Mouse (Mus musculus) forebrain, postnatal 0 days (tissue): Measurements from ENCODE around the gene Gart. TPM values are rescaled to one million over a fixed set of nuclear protein-coding genes. Genes with fewer than 3 reads are reported as not detected.
A peak's percentile ranks its signal among the peaks of the same experiment; 100 is the strongest.

Source experiments
- ATAC-seq: fragments of 200-750 bp; cut with Nextera tagmentation; 2 replicates; pipeline ENCODE4 v1.8.0; 2017; ENCODE audit warnings: mild to moderate bottlenecking, moderate library complexity
- DNase-seq: peaks from one replicate; pipeline ENCODE4 v3.0.0-alpha.2; 2015
- H3K27ac ChIP-seq: fragments of 300-500 bp; sonication (generic); 2 replicates; pipeline ENCODE4 v1.5.1; 2014; ENCODE audit warnings: low read depth, mild to moderate bottlenecking, antibody characterized with exemption, low read length, moderate library complexity, mixed read lengths
- H3K27me3 ChIP-seq: fragments of 300-500 bp; sonication (generic); 2 replicates; pipeline ENCODE4 v1.6.1; 2014; ENCODE audit warnings: mild to moderate bottlenecking, low read length, mixed read lengths; ENCODE audit not compliant: insufficient read depth
- H3K36me3 ChIP-seq: fragments of 300-500 bp; sonication (generic); 2 replicates; pipeline ENCODE4 v1.6.1; 2014; ENCODE audit warnings: mild to moderate bottlenecking, moderate library complexity; ENCODE audit not compliant: insufficient read depth
- H3K4me1 ChIP-seq: fragments of 300-500 bp; sonication (generic); 2 replicates; pipeline ENCODE4 v1.6.1; 2014; ENCODE audit warnings: antibody characterized with exemption; ENCODE audit not compliant: insufficient read depth
- H3K4me2 ChIP-seq: fragments of 300-500 bp; sonication (generic); 2 replicates; pipeline ENCODE4 v1.6.1; 2014; ENCODE audit warnings: low read depth, mild to moderate bottlenecking, moderate library complexity
- H3K4me3 ChIP-seq: fragments of 300-500 bp; sonication (generic); 2 replicates; pipeline ENCODE4 v1.5.1; 2014; ENCODE audit warnings: low read depth, low read length, mixed read lengths
- H3K9ac ChIP-seq: fragments of 300-500 bp; sonication (generic); 2 replicates; pipeline ENCODE4 v1.6.1; 2014; ENCODE audit warnings: mild to moderate bottlenecking
- H3K9me3 ChIP-seq: fragments of 300-500 bp; sonication (generic); 2 replicates; pipeline ENCODE4 v1.6.1; 2016; ENCODE audit warnings: low read length
- CTCF ChIP-seq: sonication (generic); IDR thresholded peaks from 2 replicates; pipeline ENCODE4 v1.5.1; 2016; ENCODE audit warnings: antibody characterized with exemption, control low read depth, low read depth
- WGBS: fragments of 180-500 bp; shearing (Covaris S2); extraction: QIAGEN DNeasy Blood & Tissue Kit; methylation state at CpG from one replicate; pipeline ENCODE4 v1.1.7; 2014; 5-methylcytosine and 5-hydroxymethylcytosine counted together
- polyA plus RNA-seq: library from polyadenylated mRNA; unstranded; fragments of >200 nt; fragmentation: Nextera tagmentation; extraction: Ambion mirVana; gene quantifications from 2 replicates; pipeline ENCODE4 v1.2.1, GENCODE M21; 2015
- total RNA-seq: library from RNA; depleted of rRNA; stranded (reverse); fragments of >200 nt; gene quantifications from 2 replicates; pipeline ENCODE4 v1.2.3, GENCODE M21; 2014; rRNA removed

Gene Gart
- total and polyA plus RNA-seq, 2 experiments from 2014 or later = 36.7 to 44.0 TPM

GRCm38 (mm10) chr16:91586244-91586643, 60.5 kb downstream of the Gart start:
- 92% methylated on average over 6 of the region's 6 CpGs for WGBS
- Histone ChIP-seq H3K36me3 (peaks cover 7% of the 10 kb centered on the region), H3K4me3 (no peak overlapping the region), H3K4me2 (no peak overlapping the region), H3K9ac (no peak overlapping the region), H3K9me3 (no peaks in the 10 kb centered on the region), H3K27ac (no peak overlapping the region), H3K4me1 (no peaks in the 10 kb centered on the region), H3K27me3 (no peaks in the 10 kb centered on the region)
- no peak for ATAC-seq
- TF ChIP-seq CTCF = no peak
- no peak for DNase-seq

GRCm38 (mm10) chr16:91585617-91586016, 61.1 kb downstream of the Gart start:
- Histone ChIP-seq H3K36me3 (peaks cover 11% of the 10 kb centered on the region), H3K27ac (no peak overlapping the region), H3K9me3 (no peaks in the 10 kb centered on the region), H3K4me3 (no peak overlapping the region), H3K4me1 (no peaks in the 10 kb centered on the region), H3K9ac (no peak overlapping the region), H3K27me3 (no peaks in the 10 kb centered on the region), H3K4me2 (no peak overlapping the region)
- TF ChIP-seq CTCF = no peak
- 91% methylated on average over 5 of the region's 5 CpGs for WGBS
- DNase-seq (no peak), ATAC-seq (no peak)

DNA sequence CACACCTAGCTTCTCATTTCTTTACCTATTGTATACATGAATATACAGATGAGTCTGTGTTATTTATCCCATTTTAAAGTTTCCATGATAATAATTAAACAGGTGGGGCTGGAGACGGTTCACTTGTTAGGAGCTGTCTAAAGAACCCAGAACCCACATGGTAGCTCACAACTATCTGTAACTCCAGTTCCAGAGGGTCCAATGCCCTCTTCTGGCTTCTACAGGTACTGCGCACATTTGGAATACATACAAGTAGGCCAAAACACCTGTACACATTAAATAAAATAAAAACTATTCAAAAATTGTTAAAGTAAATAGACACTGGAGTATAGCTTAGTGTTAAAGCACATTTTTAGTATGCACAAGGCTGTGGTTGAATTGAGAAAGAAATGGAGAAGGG, 64.4 kb downstream of the Gart start:
- no peaks in the 10 kb centered on the region for H3K9me3 ChIP-seq
- no peak overlapping the region for H3K4me2 ChIP-seq
- peaks cover 14% of the 10 kb centered on the region for H3K36me3 ChIP-seq
- H3K4me1 ChIP-seq = no peaks in the 10 kb centered on the region
- no peak overlapping the region for H3K4me3 ChIP-seq
- WGBS = 67% methylated on average over 2 of the region's 2 CpGs
- H3K27ac ChIP-seq = no peak overlapping the region
- no peaks in the 10 kb centered on the region for H3K27me3 ChIP-seq
- peak; percentile 59 for DNase-seq
- no peak overlapping the region for H3K9ac ChIP-seq
- TF ChIP-seq CTCF = peak; percentile 71
- ATAC-seq = no peak

GRCm38 (mm10) chr16:91578980-91579720, 67.6 kb downstream of the Gart start:
- 58% methylated on average over 14 of the region's 14 CpGs for WGBS
- Histone ChIP-seq H3K36me3 (peaks cover 15% of the 10 kb centered on the region), H3K4me1 (no peaks in the 10 kb centered on the region), H3K4me2 (no peak overlapping the region), H3K9me3 (no peaks in the 10 kb centered on the region), H3K4me3 (no peak overlapping the region), H3K27me3 (no peaks in the 10 kb centered on the region), H3K27ac (0 out of 2 replicates have a peak overlapping the region, but pooled peaks have one; percentile 40), H3K9ac (no peak overlapping the region)
- ATAC-seq (peak; percentile 93), DNase-seq (peak; percentile 82)
- TF ChIP-seq CTCF = no peak

DNA sequence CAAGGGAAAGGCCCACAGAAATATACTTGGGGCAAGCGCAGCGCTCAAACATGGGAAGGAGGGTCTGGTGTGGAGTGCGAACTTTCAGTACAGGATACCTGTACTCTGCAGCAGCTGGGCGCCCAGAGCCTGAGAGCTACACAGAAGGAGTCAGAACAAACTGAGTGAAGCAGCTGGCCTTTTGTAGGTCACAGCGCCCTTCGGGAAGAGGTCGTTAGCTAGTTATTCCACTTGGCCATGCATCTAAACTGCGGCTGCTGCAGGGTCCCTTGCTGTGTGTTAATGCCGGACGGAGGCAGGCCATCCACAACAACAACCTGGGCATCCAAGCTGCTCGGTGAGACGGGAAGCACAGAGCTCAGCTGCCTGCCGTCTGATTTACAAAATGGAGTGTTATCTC, 71.6 kb downstream of the Gart start:
- Histone ChIP-seq H3K9me3 (no peaks in the 10 kb centered on the region), H3K27ac (no peak overlapping the region), H3K36me3 (peaks cover 8% of the 10 kb centered on the region; the same call in 1 of the 2 replicates), H3K9ac (no peak overlapping the region), H3K27me3 (no peaks in the 10 kb centered on the region), H3K4me3 (no peak overlapping the region), H3K4me1 (no peaks in the 10 kb centered on the region), H3K4me2 (no peak overlapping the region)
- ATAC-seq (no peak), DNase-seq (no peak)
- 57% methylated on average over 13 of the region's 13 CpGs for WGBS
- no peak for TF ChIP-seq CTCF

Other genes starting within 250 kb of the Gart start
- 5.0 and 7.9 TPM in 2 replicates for gene Il10rb, start 240.8 kb downstream of the Gart start, total RNA-seq
- 9.2 and 11.1 TPM in 2 replicates for gene Il10rb, start 240.8 kb downstream of the Gart start, polyA plus RNA-seq
- 76.7 and 82.6 TPM in 2 replicates for gene Ifnar1, start 161.7 kb downstream of the Gart start, total RNA-seq
- 22.7 and 33.6 TPM in 2 replicates for gene Ifnar1, start 161.7 kb downstream of the Gart start, polyA plus RNA-seq
- 61.8 and 63.0 TPM in 2 replicates for gene Ifngr2, start 99.9 kb downstream of the Gart start, total RNA-seq
- 112 and 146 TPM in 2 replicates for gene Ifngr2, start 99.9 kb downstream of the Gart start, polyA plus RNA-seq
- gene Tmem50b, start 49.2 kb downstream of the Gart start, total RNA-seq = 65.2 and 65.6 TPM in 2 replicates
- 98.8 and 102 TPM in 2 replicates for gene Tmem50b, start 49.2 kb downstream of the Gart start, polyA plus RNA-seq
- 3.7 and 6.1 TPM in 2 replicates for gene Dnajc28, start 27.9 kb downstream of the Gart start, total RNA-seq
- gene Dnajc28, start 27.9 kb downstream of the Gart start, polyA plus RNA-seq = 2.8 and 3.6 TPM in 2 replicates
- gene Son, start 554 bp upstream of the Gart start, total RNA-seq = 220 and 279 TPM in 2 replicates
- 56.9 and 76.7 TPM in 2 replicates for gene Son, start 554 bp upstream of the Gart start, polyA plus RNA-seq
- gene Donson, start 41.8 kb upstream of the Gart start, total RNA-seq = 21.9 and 25.8 TPM in 2 replicates
- gene Donson, start 41.8 kb upstream of the Gart start, polyA plus RNA-seq = 9.8 and 12.3 TPM in 2 replicates
- gene Cryzl1, start 82.0 kb upstream of the Gart start, total RNA-seq = 62.5 and 69.5 TPM in 2 replicates
- gene Cryzl1, start 82.0 kb upstream of the Gart start, polyA plus RNA-seq = 94.8 and 97.1 TPM in 2 replicates
- 79.2 and 90.5 TPM in 2 replicates for gene Itsn1, start 82.3 kb upstream of the Gart start, total RNA-seq
- 30.1 and 43.5 TPM in 2 replicates for gene Itsn1, start 82.3 kb upstream of the Gart start, polyA plus RNA-seq